Mouse (Mus musculus) G1E (cell line): Measurements from ENCODE around the gene Fkbp1b.

Experiments
- CTCF ChIP-seq: IDR thresholded peaks from 2 replicates; pipeline ENCODE4 v1.5.1; 2012; ENCODE audit warnings: low read depth, low read length, inconsistent platforms, mixed read lengths
- GATA1 ChIP-seq: IDR thresholded peaks from 2 replicates; pipeline ENCODE4 v1.6.1; 2012; ENCODE audit warnings: borderline replicate concordance, low read length, inconsistent platforms, mixed read lengths
- GATA2 ChIP-seq: IDR thresholded peaks from 2 replicates; pipeline ENCODE4 v1.6.1; 2012; ENCODE audit warnings: low read depth, low read length, inconsistent platforms, borderline replicate concordance
- POLR2AphosphoS5 ChIP-seq: IDR thresholded peaks from 2 replicates; pipeline ENCODE4 v1.6.1; 2012; ENCODE audit warnings: low read depth, low read length, inconsistent platforms; ENCODE audit not compliant: insufficient replicate concordance
- TAL1 ChIP-seq: conservative IDR thresholded peaks from 2 replicates; pipeline ENCODE4 v1.6.1; 2012; ENCODE audit warnings: low read depth, low read length, inconsistent platforms, mixed read lengths

DNA sequence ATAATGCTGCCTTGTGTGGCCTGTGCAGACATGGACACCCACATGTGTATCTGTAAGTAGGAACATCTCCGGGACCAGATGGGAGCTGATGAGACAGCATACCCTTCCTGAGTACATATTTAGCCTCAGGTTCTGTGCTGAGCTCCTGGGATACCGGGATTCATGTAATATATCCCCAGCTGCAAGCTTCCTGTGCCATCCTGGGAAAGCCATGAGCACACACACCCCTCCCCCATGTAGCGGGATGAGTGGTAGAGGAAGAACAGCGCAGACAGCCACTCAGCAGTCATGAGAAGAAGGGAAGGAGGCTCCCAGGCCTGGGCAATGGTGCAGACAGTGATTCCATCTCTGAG, 22.9 kb upstream of the Fkbp1b start:
- TF ChIP-seq CTCF (no peak), GATA1 (no peak), TAL1 (no peak), POLR2AphosphoS5 (no peak), GATA2 (no peak)
